Mouse (Mus musculus): ENCODE results near the gene Cnot1. TPM values are rescaled to one million over a fixed set of nuclear protein-coding genes. Genes with fewer than 3 reads are reported as not detected.
A peak's percentile ranks its signal among the peaks of the same experiment; 100 is the strongest.

The Cnot1 gene
- polyA plus RNA-seq, 1 experiment from 2014 or later = 83.1 TPM

- peak; percentile 88 for ATAC-seq (ENCODE audit: insufficient number of reproducible peaks, insufficient read depth, low FRiP score, low read depth)
- H3K27ac ChIP-seq (replicated peaks in 1 of 2; ENCODE audit: control insufficient read depth in 1 of 2, insufficient read depth in 1 of 2, low read depth in 2 of 2, low read length in 2 of 2) = peak overlapping the region; percentile 85 to 95
- WGBS = 4% methylated on average over 32 of the region's 34 CpGs
These were observed 104.5 kb downstream of the Cnot1 start for GRCm38 (mm10) chr8:95702480-95703446.

GRCm38 (mm10) chr8:95701809-95702208, 105.5 kb downstream of the Cnot1 start:
- no peak overlapping the region for H3K4me2 ChIP-seq (ENCODE audit: low read length)

More at GRCm38 (mm10) chr8:95702480-95703446, 104.5 kb downstream of the Cnot1 start:
- Histone ChIP-seq H3K27me3 (ENCODE audit: control insufficient read depth, insufficient read depth, low read length) (0 out of 2 replicates have a peak, but pooled peaks cover 3% of the 10 kb centered on the region), H3K4me2 (ENCODE audit: low read length) (peak overlapping the region; percentile 88), H3K36me3 (ENCODE audit: control insufficient read depth, insufficient read depth, low read length) (peaks cover 28% of the 10 kb centered on the region), H3K4me1 (ENCODE audit: control insufficient read depth in 2 of 2, insufficient read depth in 2 of 2, low read length in 2 of 2) (peaks cover 9 to 18% of the 10 kb centered on the region in 2 experiments; a peak in 3 of 4 replicates), H3K4me3 (ENCODE audit: control insufficient read depth in 1 of 2, insufficient read depth in 1 of 2, low read depth in 1 of 2, low read length in 2 of 2) (peak overlapping the region; percentile 85 to 92), H3K9me3 (ENCODE audit: control insufficient read depth, low read length) (no peaks in the 10 kb centered on the region), H3K9ac (ENCODE audit: low read length) (peak overlapping the region; percentile 96)

DNA sequence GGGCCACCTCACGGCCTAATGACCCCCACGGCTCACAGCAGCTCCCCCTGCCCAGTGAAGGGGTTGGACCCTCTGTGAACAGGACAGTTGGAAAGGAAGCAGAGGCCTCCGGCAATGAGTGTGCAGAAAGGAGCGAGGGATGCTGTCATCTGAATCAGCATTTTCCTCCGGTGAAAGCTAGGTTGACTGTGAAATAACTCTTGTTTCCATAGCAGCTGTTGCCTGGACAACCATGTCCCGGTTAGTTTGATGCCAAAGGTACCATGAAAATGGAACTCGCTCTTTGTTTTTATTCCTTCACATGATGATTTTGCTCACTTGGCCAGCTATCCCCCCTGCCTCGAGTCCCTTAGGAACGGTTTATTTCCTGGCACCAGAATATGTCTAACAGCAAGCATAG, 107.0 kb downstream of the Cnot1 start:
- Histone ChIP-seq H3K9ac (ENCODE audit: low read length) (no peak overlapping the region), H3K4me1 (ENCODE audit: control insufficient read depth in 2 of 2, insufficient read depth in 2 of 2, low read length in 2 of 2) (peaks cover 12 to 18% of the 10 kb centered on the region in 2 experiments), H3K4me3 (ENCODE audit: control insufficient read depth in 1 of 2, insufficient read depth in 1 of 2, low read depth in 1 of 2, low read length in 2 of 2) (no peak overlapping the region), H3K9me3 (ENCODE audit: control insufficient read depth, low read length) (no peaks in the 10 kb centered on the region), H3K36me3 (ENCODE audit: control insufficient read depth, insufficient read depth, low read length) (peaks cover 3% of the 10 kb centered on the region; the same call in 1 of the 2 replicates), H3K4me2 (ENCODE audit: low read length) (no peak overlapping the region), H3K27me3 (ENCODE audit: control insufficient read depth, insufficient read depth, low read length) (peaks cover 8% of the 10 kb centered on the region), H3K27ac (replicated peaks in 1 of 2; ENCODE audit: control insufficient read depth in 1 of 2, insufficient read depth in 1 of 2, low read depth in 2 of 2, low read length in 2 of 2) (no peak overlapping the region)
- whole genome bisulfite sequencing = 69% methylated on average over 9 of the region's 9 CpGs
- no peak for ATAC-seq (ENCODE audit: insufficient number of reproducible peaks, insufficient read depth, low FRiP score, low read depth)

More at GRCm38 (mm10) chr8:95701809-95702208, 105.5 kb downstream of the Cnot1 start:
- Histone ChIP-seq H3K9me3 (ENCODE audit: control insufficient read depth, low read length) (no peaks in the 10 kb centered on the region), H3K36me3 (ENCODE audit: control insufficient read depth, insufficient read depth, low read length) (peaks cover 18% of the 10 kb centered on the region), H3K4me3 (ENCODE audit: control insufficient read depth in 1 of 2, insufficient read depth in 1 of 2, low read depth in 1 of 2, low read length in 2 of 2) (no peak overlapping the region), H3K27me3 (ENCODE audit: control insufficient read depth, insufficient read depth, low read length) (peaks cover 8% of the 10 kb centered on the region), H3K9ac (ENCODE audit: low read length) (no peak overlapping the region; the same call in 1 of the 2 replicates), H3K27ac (replicated peaks in 1 of 2; ENCODE audit: control insufficient read depth in 1 of 2, insufficient read depth in 1 of 2, low read depth in 2 of 2, low read length in 2 of 2) (no peak overlapping the region), H3K4me1 (ENCODE audit: control insufficient read depth in 2 of 2, insufficient read depth in 2 of 2, low read length in 2 of 2) (peaks cover 12 to 18% of the 10 kb centered on the region in 2 experiments)
- no peak for ATAC-seq (ENCODE audit: insufficient number of reproducible peaks, insufficient read depth, low FRiP score, low read depth)
- 80% methylated on average over 4 of the region's 4 CpGs for WGBS

GRCm38 (mm10) chr8:95698179-95698578, 109.1 kb downstream of the Cnot1 start:
- Histone ChIP-seq H3K9me3 (ENCODE audit: control insufficient read depth, low read length) (no peaks in the 10 kb centered on the region), H3K36me3 (ENCODE audit: control insufficient read depth, insufficient read depth, low read length) (no peaks in the 10 kb centered on the region), H3K4me1 (ENCODE audit: control insufficient read depth in 2 of 2, insufficient read depth in 2 of 2, low read length in 2 of 2) (peaks cover 13 to 16% of the 10 kb centered on the region in 2 experiments), H3K9ac (ENCODE audit: low read length) (no peak overlapping the region), H3K4me3 (ENCODE audit: control insufficient read depth in 1 of 2, insufficient read depth in 1 of 2, low read depth in 1 of 2, low read length in 2 of 2) (no peak overlapping the region), H3K27ac (replicated peaks in 1 of 2; ENCODE audit: control insufficient read depth in 1 of 2, insufficient read depth in 1 of 2, low read depth in 2 of 2, low read length in 2 of 2) (no peak overlapping the region), H3K27me3 (ENCODE audit: control insufficient read depth, insufficient read depth, low read length) (peaks cover 8% of the 10 kb centered on the region), H3K4me2 (ENCODE audit: low read length) (no peak overlapping the region)
- no peak for ATAC-seq (ENCODE audit: insufficient number of reproducible peaks, insufficient read depth, low FRiP score, low read depth)
- 49% methylated on average over 6 of the region's 6 CpGs for WGBS

- Histone ChIP-seq H3K9me3 (ENCODE audit: control insufficient read depth, low read length) (no peaks in the 10 kb centered on the region), H3K36me3 (ENCODE audit: control insufficient read depth, insufficient read depth, low read length) (no peaks in the 10 kb centered on the region), H3K4me3 (ENCODE audit: control insufficient read depth in 1 of 2, insufficient read depth in 1 of 2, low read depth in 1 of 2, low read length in 2 of 2) (no peak overlapping the region), H3K9ac (ENCODE audit: low read length) (0 out of 2 replicates have a peak overlapping the region, but pooled peaks have one; percentile 47), H3K4me1 (ENCODE audit: control insufficient read depth in 2 of 2, insufficient read depth in 2 of 2, low read length in 2 of 2) (peaks cover 10 to 11% of the 10 kb centered on the region in 2 experiments; a peak in 3 of 4 replicates), H3K4me2 (ENCODE audit: low read length) (peak overlapping the region; percentile 49), H3K27ac (replicated peaks in 1 of 2; ENCODE audit: control insufficient read depth in 1 of 2, insufficient read depth in 1 of 2, low read depth in 2 of 2, low read length in 2 of 2) (no peak overlapping the region), H3K27me3 (ENCODE audit: control insufficient read depth, insufficient read depth, low read length) (peaks cover 8% of the 10 kb centered on the region)
- peak; percentile 18; the same call in 1 of the 2 replicates for ATAC-seq (ENCODE audit: insufficient number of reproducible peaks, insufficient read depth, low FRiP score, low read depth)
- 1% methylated on average over 11 of the region's 11 CpGs for WGBS
These were observed 110.1 kb downstream of the Cnot1 start for GRCm38 (mm10) chr8:95697128-95697527.

DNA sequence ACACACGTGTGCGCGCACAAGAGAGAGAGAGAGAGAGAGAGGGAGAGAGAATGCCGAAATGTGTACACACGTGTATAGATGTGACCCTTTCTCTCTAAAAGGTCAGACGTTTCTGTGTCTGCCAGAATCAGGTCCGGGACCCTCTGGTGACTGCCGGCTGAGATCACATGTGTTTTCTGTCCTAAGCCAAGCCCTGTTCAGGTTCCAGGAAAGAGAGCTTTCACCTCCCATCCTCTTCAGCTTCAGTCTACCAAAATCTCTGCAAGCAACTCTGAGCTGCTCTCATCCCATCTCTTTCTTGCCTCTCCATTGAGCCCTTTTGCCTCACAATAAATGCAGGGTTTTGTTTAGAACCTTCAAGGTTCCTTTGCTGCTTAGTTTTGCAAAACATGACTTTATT, 110.6 kb downstream of the Cnot1 start:
- 67% methylated on average over 8 of the region's 8 CpGs for WGBS
- Histone ChIP-seq H3K4me1 (ENCODE audit: control insufficient read depth in 2 of 2, insufficient read depth in 2 of 2, low read length in 2 of 2) (peaks cover 10 to 12% of the 10 kb centered on the region in 2 experiments; a peak in 3 of 4 replicates), H3K36me3 (ENCODE audit: control insufficient read depth, insufficient read depth, low read length) (no peaks in the 10 kb centered on the region), H3K27me3 (ENCODE audit: control insufficient read depth, insufficient read depth, low read length) (peaks cover 8% of the 10 kb centered on the region), H3K4me2 (ENCODE audit: low read length) (peak overlapping the region; percentile 49), H3K27ac (replicated peaks in 1 of 2; ENCODE audit: control insufficient read depth in 1 of 2, insufficient read depth in 1 of 2, low read depth in 2 of 2, low read length in 2 of 2) (no peak overlapping the region), H3K9me3 (ENCODE audit: control insufficient read depth, low read length) (no peaks in the 10 kb centered on the region), H3K4me3 (ENCODE audit: control insufficient read depth in 1 of 2, insufficient read depth in 1 of 2, low read depth in 1 of 2, low read length in 2 of 2) (no peak overlapping the region), H3K9ac (ENCODE audit: low read length) (0 out of 2 replicates have a peak overlapping the region, but pooled peaks have one; percentile 47)
- ATAC-seq (ENCODE audit: insufficient number of reproducible peaks, insufficient read depth, low FRiP score, low read depth) = no peak

DNA sequence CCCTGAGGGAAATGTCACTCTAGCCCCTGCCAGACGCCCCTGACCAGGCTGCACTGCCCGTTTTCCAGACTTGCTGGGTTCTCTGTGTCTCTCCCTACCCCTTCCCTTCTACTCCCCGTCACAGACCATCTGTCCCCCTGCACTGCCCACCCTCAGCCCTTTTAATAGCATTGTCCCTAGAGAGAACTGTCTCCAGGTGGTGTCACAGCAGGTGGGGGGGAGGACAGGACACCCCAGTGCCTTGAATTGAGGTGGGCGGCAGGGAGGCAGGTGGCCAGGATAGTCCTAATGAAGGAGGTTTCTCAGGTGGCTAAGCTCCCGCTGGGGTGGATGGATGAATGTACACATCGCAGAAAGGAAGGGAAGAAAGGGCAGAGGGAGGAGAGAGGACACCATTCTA, 112.6 kb downstream of the Cnot1 start:
- Histone ChIP-seq H3K36me3 (ENCODE audit: control insufficient read depth, insufficient read depth, low read length) (no peaks in the 10 kb centered on the region), H3K27me3 (ENCODE audit: control insufficient read depth, insufficient read depth, low read length) (peaks cover 8% of the 10 kb centered on the region), H3K9me3 (ENCODE audit: control insufficient read depth, low read length) (no peaks in the 10 kb centered on the region), H3K27ac (replicated peaks in 1 of 2; ENCODE audit: control insufficient read depth in 1 of 2, insufficient read depth in 1 of 2, low read depth in 2 of 2, low read length in 2 of 2) (no peak overlapping the region), H3K4me1 (ENCODE audit: control insufficient read depth in 2 of 2, insufficient read depth in 2 of 2, low read length in 2 of 2) (peaks cover 19 to 29% of the 10 kb centered on the region in 2 experiments), H3K4me3 (ENCODE audit: control insufficient read depth in 1 of 2, insufficient read depth in 1 of 2, low read depth in 1 of 2, low read length in 2 of 2) (no peak overlapping the region), H3K9ac (ENCODE audit: low read length) (peak overlapping the region; percentile 44), H3K4me2 (ENCODE audit: low read length) (no peak overlapping the region)
- 35% methylated on average over 6 of the region's 6 CpGs for WGBS
- ATAC-seq (ENCODE audit: insufficient number of reproducible peaks, insufficient read depth, low FRiP score, low read depth) = no peak
